Mouse (Mus musculus): ENCODE results near the gene Scarf1. TPM values are rescaled to one million over a fixed set of nuclear protein-coding genes. Genes with fewer than 3 reads are reported as not detected.
A peak's percentile ranks its signal among the peaks of the same experiment; 100 is the strongest.

Scarf1 gene
- polyA plus RNA-seq, 1 experiment = 0.03 TPM

DNA sequence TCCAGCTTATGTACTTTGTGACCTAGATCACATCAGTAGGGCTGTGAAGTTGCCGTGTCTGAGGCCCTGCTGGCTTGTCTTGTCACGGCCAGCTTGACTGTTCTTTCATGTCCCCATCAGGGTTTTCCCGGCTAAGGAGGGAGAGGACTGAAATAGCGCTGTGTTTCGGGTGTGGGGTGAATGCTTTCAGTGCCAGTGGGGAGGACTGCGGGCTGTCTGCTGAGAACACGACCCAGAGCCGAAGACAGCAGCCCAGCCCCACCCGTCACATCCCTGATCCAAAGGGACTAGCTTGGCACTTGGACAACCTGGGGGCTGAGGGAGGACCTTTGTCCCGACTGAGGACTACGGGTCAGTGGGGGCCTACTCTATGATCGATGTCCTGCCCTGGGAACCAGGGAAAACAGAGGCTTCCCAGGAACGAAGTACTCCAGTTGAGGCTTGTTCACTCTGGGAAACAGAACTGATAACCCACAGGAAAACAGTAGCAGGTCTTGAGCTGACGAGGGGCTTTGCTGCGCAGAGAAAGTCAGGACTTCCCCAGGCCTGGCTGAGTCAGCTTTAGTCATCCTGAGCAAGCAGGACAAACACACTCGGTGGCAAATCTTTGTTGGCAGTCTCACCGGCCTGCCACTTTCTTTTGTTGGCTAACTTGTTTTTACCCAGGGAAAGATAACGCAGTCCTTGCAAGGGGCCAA lies 50.7 kb downstream of the Scarf1 start:
- no peak for TF ChIP-seq GATA1 (IDR thresholded peaks at IDR 0.05; ENCODE audit: low read length)

DNA sequence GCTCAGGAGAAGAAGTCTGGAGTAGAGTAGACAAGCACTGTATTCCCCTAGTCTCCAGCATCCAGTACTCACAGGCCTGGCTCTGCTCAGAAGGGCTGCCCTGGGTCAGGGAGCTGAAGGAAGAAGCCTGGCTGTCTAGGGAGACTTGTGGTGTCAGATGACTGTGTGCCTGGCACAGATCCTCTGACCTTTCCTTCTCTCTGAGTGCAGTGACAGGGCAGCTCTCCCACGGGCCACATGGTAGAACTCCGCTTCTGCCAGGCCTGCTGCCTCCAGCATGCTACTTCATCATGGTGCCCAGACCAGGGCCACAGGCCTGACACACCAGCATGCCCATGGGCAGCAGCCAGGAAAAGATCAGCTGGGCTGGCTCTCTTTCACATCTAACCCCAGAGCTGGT lies 52.5 kb downstream of the Scarf1 start:
- no peak for TF ChIP-seq GATA1 (IDR thresholded peaks at IDR 0.05; ENCODE audit: low read length)

DNA sequence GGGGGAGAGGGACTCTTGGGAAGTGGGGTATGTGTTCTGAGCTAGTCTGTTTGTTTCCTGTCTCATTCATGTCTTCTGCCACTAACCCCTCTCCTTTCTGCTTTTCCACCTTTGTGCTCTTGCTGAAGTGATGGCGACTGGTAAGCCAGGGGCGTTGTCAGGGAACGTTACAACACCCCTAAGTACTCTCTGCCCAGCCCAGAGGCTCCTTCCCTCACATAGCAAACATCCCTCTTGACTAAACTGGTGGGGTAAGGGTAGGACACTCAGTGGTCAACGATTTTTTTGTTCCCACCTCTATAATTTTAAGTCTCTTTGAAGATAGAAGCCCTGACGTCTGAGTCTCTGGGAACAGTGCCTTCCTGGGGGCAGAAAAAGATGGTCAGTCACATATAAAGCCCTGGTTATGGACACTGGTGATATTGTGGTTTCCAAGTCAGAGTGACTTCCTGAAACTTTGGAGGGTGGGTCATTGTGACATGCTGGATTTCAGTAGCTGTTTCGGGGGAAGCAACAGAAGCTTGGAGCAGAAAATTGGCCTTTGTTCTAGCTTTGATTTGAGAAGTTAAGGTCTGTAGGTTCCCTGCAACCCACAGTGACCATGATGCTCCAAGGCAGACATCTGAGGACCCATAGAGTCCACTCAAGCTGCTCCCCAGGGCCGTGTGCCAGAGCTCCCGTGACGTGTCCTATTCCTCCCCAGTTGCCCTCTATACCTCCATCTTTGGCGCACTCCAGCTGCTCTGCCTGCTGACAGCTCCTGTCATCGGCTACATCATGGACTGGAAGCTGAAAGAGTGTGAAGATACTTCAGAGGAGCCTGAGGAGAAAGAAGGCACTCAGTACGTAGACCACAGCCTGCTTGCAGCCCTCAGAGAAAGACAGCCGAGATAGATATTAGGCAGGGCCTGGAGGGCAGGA lies 53.2 kb downstream of the Scarf1 start:
- TF ChIP-seq GATA1 (IDR thresholded peaks at IDR 0.05; ENCODE audit: low read length) = no peak

DNA sequence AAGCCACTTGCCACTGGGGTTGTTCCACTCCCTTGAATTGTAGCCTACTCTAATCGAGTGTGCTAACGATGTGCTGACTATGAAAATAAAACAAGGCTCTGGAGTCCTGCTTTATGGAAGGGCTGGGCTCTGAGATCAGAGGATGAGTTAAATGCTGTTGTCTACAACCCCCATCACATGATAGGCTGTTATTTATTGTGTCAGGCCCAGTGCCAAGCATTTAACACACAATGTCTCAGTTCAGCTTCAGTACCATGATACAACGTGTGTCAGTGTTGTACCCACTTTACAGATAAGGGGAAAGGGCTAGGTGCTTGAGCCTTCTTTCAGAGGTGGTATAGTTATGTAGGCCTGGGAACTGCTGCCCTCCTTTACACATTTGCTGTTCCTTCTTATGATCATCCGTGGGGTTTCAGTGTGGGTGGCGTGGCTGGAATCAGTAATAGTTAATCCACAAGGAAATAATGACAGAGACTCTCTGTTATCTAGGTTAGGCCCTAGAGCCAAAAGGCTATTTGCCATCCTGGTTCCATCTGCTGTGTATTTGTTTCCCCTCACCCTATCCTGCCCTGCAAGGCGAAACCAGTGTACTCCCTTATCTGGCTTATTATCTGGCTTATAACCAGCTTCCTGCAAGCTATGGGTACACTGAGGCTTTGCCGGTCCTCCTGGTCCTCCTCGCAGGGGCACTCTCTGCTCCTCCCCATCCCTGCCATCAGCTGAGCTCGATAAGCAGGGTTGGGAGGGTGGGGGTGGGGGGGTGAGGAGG lies 54.2 kb downstream of the Scarf1 start:
- peak; percentile 16 for TF ChIP-seq GATA1 (IDR thresholded peaks at IDR 0.05; ENCODE audit: low read length)

DNA sequence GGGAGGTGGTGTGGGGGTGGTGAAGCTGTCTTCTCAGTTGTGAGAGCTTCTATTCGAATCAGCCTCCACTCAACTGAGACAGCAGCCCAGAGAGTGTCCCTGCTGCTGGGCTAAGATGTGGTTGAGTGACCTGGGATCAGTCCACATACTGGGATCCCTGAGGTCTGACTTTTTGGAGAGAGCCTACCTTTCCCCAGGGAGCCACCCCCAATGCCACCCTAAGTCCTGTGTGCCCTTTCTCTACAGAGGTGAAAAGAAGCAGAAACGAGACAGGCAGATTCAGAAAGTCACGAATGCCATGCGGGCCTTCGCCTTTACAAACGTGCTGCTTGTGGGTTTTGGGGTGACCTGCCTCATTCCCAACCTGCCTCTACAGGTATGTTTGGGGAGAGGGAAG lies 54.8 kb downstream of the Scarf1 start:
- no peak for TF ChIP-seq GATA1 (IDR thresholded peaks at IDR 0.05; ENCODE audit: low read length)

DNA sequence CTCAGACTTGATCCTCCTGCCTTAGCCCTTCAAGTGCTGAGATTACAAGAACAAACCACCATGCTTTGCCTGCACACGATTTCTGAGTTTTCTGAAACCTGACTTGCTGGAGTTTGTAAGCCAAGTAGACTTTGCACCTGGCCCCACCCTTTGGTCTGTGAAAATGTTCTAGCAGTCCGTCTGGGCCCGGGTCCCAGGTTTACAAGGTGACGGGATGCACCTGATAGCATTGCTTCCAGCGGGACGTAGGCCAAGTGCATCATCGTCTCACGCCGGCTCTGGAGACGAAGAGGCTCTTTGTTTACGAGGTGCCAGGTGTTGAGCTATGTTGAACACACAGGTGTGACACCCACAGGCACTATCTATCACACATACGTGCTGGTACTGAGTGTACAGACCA lies 55.6 kb downstream of the Scarf1 start:
- no peak for TF ChIP-seq GATA1 (IDR thresholded peaks at IDR 0.05; ENCODE audit: low read length)

DNA sequence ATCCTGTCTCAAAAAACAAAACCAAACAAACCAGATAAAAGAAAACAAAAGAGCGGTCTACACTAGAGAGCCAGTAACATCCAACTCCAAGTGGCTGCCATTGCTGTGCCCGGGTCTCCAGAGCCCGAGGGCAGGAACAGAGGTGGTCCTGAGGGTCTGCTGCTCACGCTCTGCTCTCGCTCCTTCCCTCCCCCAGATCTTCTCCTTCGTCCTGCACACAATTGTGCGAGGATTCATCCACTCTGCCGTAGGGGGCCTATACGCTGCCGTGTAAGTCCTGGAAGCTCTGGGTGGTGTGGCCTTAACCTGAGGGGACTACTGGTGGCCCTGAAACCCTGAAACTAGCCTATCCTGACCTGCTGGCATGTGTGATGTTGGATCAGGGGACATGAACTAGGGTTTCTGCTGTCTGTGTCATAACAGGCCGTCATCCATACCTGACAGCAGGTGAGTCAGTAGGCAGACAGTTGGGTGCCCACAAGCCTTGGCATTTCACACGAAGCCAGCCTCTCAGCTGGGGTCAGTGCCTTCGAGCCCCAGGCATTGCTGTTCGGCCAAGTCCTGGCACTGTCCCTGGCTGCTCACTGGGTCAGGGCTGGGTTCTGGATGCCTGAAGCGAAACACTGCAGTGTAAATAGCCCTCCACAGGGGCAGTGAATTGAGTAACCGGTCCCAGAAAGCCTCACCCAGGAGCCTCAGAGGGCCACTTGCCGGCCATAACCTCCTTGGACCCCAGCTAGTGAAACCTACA lies 57.2 kb downstream of the Scarf1 start:
- no peak for TF ChIP-seq GATA1 (IDR thresholded peaks at IDR 0.05; ENCODE audit: low read length)

DNA sequence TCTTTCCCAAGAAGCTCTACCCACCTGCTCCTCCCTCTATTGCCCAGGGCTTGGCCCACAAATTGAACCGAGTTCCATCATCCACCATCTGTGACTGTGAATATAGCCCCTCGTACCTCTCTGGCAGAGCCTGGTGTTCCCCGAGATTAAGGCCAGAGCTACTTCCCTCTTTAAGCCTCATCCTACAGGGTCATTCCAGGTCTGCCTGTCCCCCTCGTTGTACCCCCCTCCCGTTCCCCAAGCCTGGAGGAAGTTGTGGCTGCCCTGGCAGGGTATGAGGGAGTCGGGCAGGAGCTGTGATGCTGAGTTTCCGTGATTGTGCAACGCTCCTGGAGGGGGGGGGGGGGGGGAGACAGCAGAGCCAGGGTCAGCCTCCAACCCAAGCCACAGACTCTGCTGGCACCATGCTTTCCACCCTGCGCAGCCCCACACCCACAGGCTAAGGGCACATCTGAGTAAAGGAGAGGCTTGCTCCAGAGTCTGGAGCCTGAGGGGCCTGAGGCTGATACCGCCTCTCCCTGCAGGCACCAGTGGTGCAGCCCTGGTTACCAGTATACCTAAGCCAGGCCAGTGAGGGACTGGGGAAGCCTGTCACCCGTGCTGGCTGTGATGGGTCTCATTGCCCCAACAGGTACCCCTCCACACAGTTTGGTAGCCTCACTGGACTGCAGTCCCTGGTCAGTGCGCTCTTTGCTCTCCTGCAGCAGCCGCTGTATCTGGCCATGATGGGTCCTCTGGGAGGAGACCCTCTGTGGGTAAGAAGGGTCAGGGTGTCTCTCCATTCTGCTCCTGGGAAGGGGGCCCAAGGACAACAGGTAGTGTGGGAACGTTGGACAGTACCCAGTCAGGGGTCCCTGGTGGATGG lies 58.0 kb downstream of the Scarf1 start:
- TF ChIP-seq GATA1 (IDR thresholded peaks at IDR 0.05; ENCODE audit: low read length) = no peak

DNA sequence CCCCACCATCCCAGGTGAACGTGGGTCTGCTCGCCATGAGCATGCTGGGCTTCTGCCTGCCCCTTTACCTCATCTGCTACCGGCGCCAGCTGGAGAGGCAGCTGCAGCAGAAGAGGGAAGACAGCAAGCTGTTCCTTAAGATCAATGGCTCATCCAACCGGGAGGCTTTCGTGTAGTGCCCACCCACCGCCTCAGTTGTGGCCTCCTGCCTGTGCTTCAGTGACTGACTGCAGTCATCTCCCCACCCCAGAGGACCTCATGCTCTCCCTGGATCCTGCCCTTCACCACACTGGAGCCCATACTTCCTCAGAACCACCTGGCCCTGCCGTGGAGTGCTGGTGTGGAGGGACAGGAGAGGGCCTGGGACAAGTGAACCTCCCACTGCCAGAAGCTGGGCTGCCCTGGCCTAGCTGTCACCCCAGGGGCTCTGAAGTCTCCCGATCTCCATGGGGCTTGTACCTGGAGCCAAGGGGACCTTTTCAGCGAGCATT lies 59.0 kb downstream of the Scarf1 start:
- TF ChIP-seq GATA1 (IDR thresholded peaks at IDR 0.05; ENCODE audit: low read length) = no peak

DNA sequence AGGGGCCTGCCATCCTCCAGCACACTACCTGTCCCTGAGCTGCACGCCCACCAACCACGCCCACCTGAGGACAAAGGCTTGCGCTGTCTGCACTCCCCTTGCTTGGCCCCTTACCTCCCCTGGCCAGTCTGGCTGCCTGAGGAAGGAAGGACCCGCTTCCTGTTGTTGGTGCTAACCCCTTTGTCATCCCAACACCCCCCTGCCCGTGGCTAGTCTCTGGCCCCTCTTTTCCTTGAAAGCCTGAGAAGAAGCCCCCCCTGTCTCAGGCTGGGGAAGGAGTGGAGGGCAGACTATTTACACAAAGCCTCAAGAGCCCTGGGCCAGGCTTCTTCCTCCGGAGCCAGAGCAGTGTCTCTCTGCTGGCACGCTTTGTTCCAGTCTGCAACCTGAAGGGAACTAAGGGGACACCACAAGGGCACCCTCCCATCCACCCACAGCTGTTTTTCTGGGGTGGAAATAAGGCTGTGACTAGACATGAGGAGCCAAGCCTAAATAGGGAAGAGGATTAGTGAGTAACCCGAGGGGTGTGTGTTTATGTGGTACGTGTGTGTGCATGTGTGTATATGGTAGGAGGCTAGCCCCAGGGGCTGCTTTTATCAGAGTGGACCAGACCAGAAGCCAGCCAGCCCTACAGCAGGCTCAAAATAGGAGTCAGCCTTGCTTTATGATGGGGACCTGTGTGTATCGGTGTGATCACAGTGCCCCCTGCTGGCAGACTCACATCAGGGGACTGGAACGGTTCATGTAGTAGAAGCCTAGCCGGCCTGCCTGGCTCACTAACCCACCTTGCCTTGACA lies 59.7 kb downstream of the Scarf1 start:
- TF ChIP-seq GATA1 (IDR thresholded peaks at IDR 0.05; ENCODE audit: low read length) = no peak

DNA sequence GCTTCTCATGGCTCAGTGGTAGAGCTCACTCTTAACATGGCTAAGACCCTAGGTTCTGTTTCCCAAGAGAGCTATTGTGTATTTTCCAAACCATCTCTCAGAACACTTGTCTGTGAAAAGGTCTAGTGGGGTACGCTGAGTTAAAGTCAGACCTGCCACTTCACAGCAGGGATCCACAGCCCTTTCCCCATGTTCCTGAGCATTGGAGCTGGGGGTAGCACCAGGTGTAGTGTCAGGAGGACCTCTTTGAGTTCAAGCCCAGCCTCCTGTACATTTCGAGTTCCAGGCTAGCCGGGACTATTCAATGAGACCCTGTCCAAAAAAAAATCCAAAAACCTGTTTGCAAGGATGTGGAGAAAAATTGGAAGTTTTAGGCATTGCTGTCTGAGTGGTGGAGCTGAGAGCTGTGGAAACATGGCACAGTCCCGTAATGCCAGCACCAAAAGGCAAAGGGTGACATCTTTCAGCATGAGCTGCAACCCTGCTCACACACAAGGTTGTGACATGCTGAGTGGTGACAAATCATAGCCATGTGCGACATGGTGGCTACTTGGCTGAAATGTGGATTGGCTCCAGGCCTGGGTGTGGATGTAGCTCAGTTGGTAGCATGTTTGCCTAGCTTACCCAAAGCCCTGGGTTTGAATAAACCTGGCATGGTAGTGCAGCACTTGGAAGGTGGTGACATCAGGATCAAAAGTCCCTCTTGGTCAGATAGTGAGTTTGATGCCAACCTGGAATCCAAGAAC lies 61.2 kb downstream of the Scarf1 start:
- no peak for TF ChIP-seq GATA1 (IDR thresholded peaks at IDR 0.05; ENCODE audit: low read length)

DNA sequence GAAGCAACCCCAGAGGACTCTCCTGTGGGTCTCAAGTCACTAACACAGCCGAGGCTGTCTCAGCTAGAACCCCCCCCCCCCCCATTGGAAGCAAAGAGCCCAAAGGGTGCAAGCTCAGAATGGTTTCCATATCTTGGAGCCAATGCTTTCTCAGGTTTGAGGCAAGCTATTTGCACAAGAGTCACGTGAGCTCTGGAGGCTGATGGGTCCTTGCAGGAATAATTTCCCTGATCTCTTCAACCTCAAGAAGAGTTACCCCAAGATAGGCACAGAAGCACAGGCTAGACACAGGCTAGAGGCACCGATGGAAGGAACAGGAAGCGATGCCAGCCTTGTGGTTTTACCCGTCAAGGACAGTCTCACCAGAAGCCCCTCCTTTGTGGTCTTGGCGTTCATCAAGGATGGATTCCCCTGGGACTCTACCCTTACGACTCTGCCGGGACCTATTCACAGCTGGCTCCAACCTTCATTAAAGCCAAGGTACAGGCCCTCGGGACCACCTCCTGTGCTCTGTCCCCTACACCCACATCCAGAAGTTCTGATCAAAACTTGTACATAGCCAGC lies 62.3 kb downstream of the Scarf1 start:
- no peak for TF ChIP-seq GATA1 (IDR thresholded peaks at IDR 0.05; ENCODE audit: low read length)

Other genes starting within 250 kb of the Scarf1 start
- gene Rpa1, start 165.2 kb upstream of the Scarf1 start, polyA plus RNA-seq (2012) = 104 and 153 TPM in 2 replicates
- 0.67 and 0.75 TPM in 2 replicates for gene Smyd4, start 165.1 kb upstream of the Scarf1 start, polyA plus RNA-seq (2012)
- gene Serpinf1, start 90.8 kb upstream of the Scarf1 start, polyA plus RNA-seq (2012) = not detected in 2 replicates
- gene Serpinf2, start 73.9 kb upstream of the Scarf1 start, polyA plus RNA-seq (2012) = 0.05 TPM in 1 of 2 replicates, not detected in the other
- 23.4 and 24.8 TPM in 2 replicates for gene Wdr81, start 58.8 kb upstream of the Scarf1 start, polyA plus RNA-seq (2012)
- gene Tlcd2, start 51.8 kb upstream of the Scarf1 start, polyA plus RNA-seq (2012) = not detected in 2 replicates
- 57.7 and 84.3 TPM in 2 replicates for gene Prpf8, start 26.7 kb upstream of the Scarf1 start, polyA plus RNA-seq (2012)
- gene Rilp, start 3.4 kb upstream of the Scarf1 start, polyA plus RNA-seq (2012) = 0.30 and 0.37 TPM in 2 replicates
- gene Slc43a2, start 18.2 kb downstream of the Scarf1 start, polyA plus RNA-seq (2012) = 5.1 and 6.5 TPM in 2 replicates
- 36.7 and 46.7 TPM in 2 replicates for gene Pitpna, start 74.6 kb downstream of the Scarf1 start, polyA plus RNA-seq (2012)
- 23.9 and 39.1 TPM in 2 replicates for gene Inpp5k, start 117.4 kb downstream of the Scarf1 start, polyA plus RNA-seq (2012)
- gene Myo1c, start 137.0 kb downstream of the Scarf1 start, polyA plus RNA-seq (2012) = 32.6 and 47.1 TPM in 2 replicates
- gene Crk, start 165.7 kb downstream of the Scarf1 start, polyA plus RNA-seq (2012) = 124 and 160 TPM in 2 replicates
- gene Ywhae, start 219.3 kb downstream of the Scarf1 start, polyA plus RNA-seq (2012) = 432 and 613 TPM in 2 replicates

All from G1E-ER4 (cell line).